Mouse (Mus musculus) hindbrain, embryonic 11.5 days (tissue): ENCODE measurements around the gene Slc31a2. TPM values are rescaled to one million over a fixed set of nuclear protein-coding genes. Genes with fewer than 3 reads are reported as not detected.

ENCODE experiments used
- ATAC-seq: fragments of 200-750 bp; cut with Nextera tagmentation; 2 replicates; pipeline ENCODE4 v1.8.0; 2017; ENCODE audit warnings: mild to moderate bottlenecking, moderate TSS enrichment, moderate library complexity; ENCODE audit not compliant: low FRiP score
- DNase-seq: peaks from one replicate; pipeline ENCODE4 v3.0.0-alpha.2; 2015; ENCODE audit warnings: low spot score
- H3K27ac ChIP-seq: fragments of 300-500 bp; sonication (generic); 2 replicates; pipeline ENCODE4 v1.5.1; 2014; ENCODE audit warnings: mild to moderate bottlenecking, low read depth, low read length
- H3K27me3 ChIP-seq: fragments of 300-500 bp; sonication (generic); 2 replicates; pipeline ENCODE4 v1.6.1; 2014; ENCODE audit warnings: mild to moderate bottlenecking, low read length, moderate library complexity, mixed read lengths; ENCODE audit not compliant: control insufficient read depth, insufficient read depth
- H3K36me3 ChIP-seq: fragments of 300-500 bp; sonication (generic); 2 replicates; pipeline ENCODE4 v1.6.1; 2014; ENCODE audit warnings: mild to moderate bottlenecking, low read length, moderate library complexity, mixed read lengths; ENCODE audit not compliant: control insufficient read depth, insufficient read depth
- H3K4me1 ChIP-seq: fragments of 300-500 bp; sonication (generic); replicated peaks from 2 replicates; pipeline ENCODE4 v1.6.1; 2014; ENCODE audit warnings: low read length, mixed read lengths; ENCODE audit not compliant: control insufficient read depth, insufficient read depth
- H3K4me2 ChIP-seq: fragments of 300-500 bp; sonication (generic); replicated peaks from 2 replicates; pipeline ENCODE4 v1.6.1; 2014; ENCODE audit warnings: mild to moderate bottlenecking, low read depth, low read length
- H3K4me3 ChIP-seq: fragments of 300-500 bp; sonication (generic); 2 replicates; pipeline ENCODE4 v1.5.1; 2014; ENCODE audit warnings: low read depth, low read length
- H3K9ac ChIP-seq: fragments of 300-500 bp; sonication (generic); 2 replicates; pipeline ENCODE4 v1.6.1; 2014; ENCODE audit warnings: low read depth, low read length
- H3K9me3 ChIP-seq: fragments of 300-500 bp; sonication (generic); 2 replicates; pipeline ENCODE4 v1.6.1; 2016; ENCODE audit warnings: low read length; ENCODE audit not compliant: control insufficient read depth
- WGBS: fragments of 180-500 bp; shearing (Covaris S2); extraction: QIAGEN DNeasy Blood & Tissue Kit; methylation state at CpG from one replicate; pipeline ENCODE4 v1.1.7; 2014; 5-methylcytosine and 5-hydroxymethylcytosine counted together
- polyA plus RNA-seq: library from polyadenylated mRNA; unstranded; fragments of >200 nt; fragmentation: Nextera tagmentation; extraction: Ambion mirVana; gene quantifications from 2 replicates; pipeline ENCODE4 v1.2.1, GENCODE M21; 2014

The Slc31a2 gene
- polyA plus RNA-seq, 1 experiment from 2014 or later = 13.3 TPM

DNA sequence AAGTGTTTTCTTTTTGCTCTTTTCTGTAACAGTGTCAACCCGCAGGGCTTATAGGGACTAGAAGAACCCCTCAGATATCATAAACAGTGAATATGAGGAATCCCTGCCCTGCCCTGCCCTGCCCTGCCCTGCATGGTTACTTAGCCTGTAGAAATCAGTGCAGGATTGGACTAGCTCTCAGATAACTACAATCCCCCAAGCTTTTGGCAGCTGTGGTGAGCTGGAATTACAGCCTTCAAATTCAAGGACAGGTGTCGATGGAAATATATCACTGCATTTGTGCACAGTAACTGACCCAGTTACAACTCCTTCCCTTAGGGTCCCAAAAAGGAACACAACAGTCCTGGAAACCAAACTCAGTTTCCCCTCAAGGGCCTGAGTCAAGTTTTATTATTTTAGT is 37.6 kb downstream of the Slc31a2 start:
- no peak overlapping the region for H3K4me3 ChIP-seq
- no peaks in the 10 kb centered on the region; the same call in 1 of the 2 replicates for H3K36me3 ChIP-seq
- H3K9ac ChIP-seq = no peak overlapping the region
- no peaks in the 10 kb centered on the region for H3K4me1 ChIP-seq
- H3K9me3 ChIP-seq = no peaks in the 10 kb centered on the region
- 100% methylated on average over 2 of the region's 2 CpGs for WGBS
- DNase-seq (no peak), ATAC-seq (no peak)
- no peak overlapping the region for H3K27ac ChIP-seq
- H3K27me3 ChIP-seq = no peaks in the 10 kb centered on the region
- no peak overlapping the region for H3K4me2 ChIP-seq

DNA sequence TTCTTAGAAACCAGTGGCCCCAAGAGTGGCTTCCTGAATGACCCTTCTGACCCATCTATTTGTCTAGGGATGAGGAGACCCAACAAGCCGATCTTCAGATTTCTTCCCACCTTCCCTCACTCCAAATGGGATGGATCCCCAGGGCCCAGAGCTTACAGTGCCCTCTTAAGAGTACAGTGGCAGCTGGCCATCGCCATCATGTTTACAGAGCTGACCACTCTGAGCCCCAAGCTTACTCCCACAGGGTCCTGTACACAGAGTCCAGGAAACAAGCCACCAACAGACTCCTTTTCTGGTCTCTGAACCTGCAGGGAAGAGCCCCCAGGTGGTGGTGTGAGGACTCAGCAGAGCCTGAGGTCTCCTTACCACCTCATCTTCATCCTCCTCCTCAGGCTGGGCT is 40.4 kb downstream of the Slc31a2 start:
- Histone ChIP-seq H3K36me3 (no peaks in the 10 kb centered on the region; the same call in 1 of the 2 replicates), H3K4me2 (no peak overlapping the region), H3K27ac (no peak overlapping the region), H3K4me3 (no peak overlapping the region), H3K27me3 (no peaks in the 10 kb centered on the region), H3K4me1 (no peaks in the 10 kb centered on the region), H3K9me3 (no peaks in the 10 kb centered on the region), H3K9ac (no peak overlapping the region)
- DNase-seq (no peak), ATAC-seq (no peak)
- 74% methylated on average over 2 of the region's 2 CpGs for WGBS

DNA sequence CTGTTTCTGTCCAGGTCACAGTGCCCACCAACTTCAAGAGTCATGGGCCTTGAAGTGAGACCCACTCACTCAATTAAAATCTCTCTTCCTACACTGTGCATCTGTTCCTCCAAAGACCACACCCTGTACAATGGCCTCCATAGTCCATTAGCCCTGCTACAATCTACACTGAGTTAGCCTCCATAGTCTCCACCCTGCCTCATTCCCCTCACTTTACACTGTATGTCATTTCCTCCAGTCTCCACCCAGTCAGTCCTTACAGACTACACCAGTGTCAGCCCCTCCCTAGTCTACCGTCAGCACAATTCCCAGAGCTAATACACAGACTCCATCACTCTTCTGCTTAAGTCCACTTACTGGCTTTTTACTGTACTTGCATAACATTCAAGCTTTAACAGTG is 40.9 kb downstream of the Slc31a2 start:
- Histone ChIP-seq H3K4me2 (no peak overlapping the region), H3K4me1 (no peaks in the 10 kb centered on the region), H3K27ac (no peak overlapping the region), H3K36me3 (no peaks in the 10 kb centered on the region; the same call in 1 of the 2 replicates), H3K27me3 (no peaks in the 10 kb centered on the region), H3K4me3 (no peak overlapping the region), H3K9ac (no peak overlapping the region), H3K9me3 (no peaks in the 10 kb centered on the region)
- 90% methylated on average over 1 of the region's 1 CpGs for WGBS
- ATAC-seq = no peak
- no peak for DNase-seq

DNA sequence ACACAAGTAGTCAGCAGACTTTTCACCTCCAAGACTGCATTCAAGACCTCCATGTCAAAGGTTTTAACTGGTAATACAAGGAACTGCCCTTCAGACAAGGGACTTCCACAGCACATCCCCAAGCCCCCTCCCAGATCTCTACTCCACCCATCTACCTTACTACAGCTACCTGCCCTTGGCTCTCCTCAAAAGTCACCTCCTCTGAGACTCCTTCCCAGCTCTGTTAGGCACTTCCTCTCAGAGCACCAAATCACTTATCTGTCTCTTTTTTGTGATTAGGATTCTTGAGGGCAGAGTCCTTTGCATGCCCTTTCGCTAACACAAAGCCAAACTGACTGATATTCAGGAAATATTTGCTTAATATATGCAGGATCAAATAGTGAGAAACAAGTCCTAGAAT is 43.9 kb downstream of the Slc31a2 start:
- Histone ChIP-seq H3K27me3 (no peaks in the 10 kb centered on the region), H3K9me3 (no peaks in the 10 kb centered on the region), H3K27ac (no peak overlapping the region), H3K9ac (no peak overlapping the region), H3K4me3 (no peak overlapping the region), H3K36me3 (no peaks in the 10 kb centered on the region; the same call in 1 of the 2 replicates), H3K4me1 (no peaks in the 10 kb centered on the region), H3K4me2 (no peak overlapping the region)
- WGBS = 95% methylated on average over 1 of the region's 1 CpGs
- ATAC-seq (no peak), DNase-seq (no peak)

DNA sequence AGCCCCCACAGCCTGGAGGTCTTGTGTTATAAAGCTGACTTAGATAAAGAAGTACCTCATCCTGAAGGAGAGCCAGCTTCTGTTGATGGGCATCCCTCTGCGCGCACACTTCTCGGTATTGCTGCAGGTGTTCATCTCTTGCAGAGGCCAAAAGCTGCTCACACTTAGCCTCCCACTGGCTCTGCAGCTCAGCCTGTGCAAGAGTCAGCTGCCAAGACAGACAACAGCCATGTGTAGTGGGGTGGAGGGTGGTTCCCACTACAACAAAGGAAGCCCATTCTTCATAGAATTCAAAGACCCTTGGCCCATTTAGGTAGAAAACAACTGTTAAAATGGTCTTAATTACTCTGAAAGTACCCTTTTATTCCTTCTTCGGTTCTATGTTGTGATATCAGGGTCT is 44.5 kb downstream of the Slc31a2 start:
- ATAC-seq = no peak
- WGBS = 85% methylated on average over 4 of the region's 4 CpGs
- H3K4me3 ChIP-seq = no peak overlapping the region

DNA sequence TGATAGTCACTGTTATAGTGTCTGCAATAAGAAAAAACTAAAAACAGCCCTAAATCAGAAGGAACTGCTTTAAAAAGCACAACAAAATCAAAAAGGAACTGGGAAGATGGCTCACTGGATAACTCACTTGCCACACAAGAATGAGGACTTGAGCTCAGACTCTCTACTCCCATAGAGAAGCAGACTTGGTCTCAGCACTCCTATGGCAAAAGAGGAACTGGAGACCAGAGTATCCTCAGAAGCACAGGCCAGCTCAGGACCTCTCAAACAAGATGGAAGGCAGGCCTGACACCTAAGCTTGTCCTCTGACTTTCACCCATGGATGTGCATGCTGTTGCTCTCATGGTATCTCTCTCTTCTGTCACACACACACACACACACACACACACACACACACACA is 46.0 kb downstream of the Slc31a2 start:
- ATAC-seq (no peak), DNase-seq (no peak)

More for the DNA sequence above, 44.5 kb downstream of the Slc31a2 start:
- Histone ChIP-seq H3K27me3 (no peaks in the 10 kb centered on the region), H3K27ac (no peak overlapping the region), H3K9ac (no peak overlapping the region), H3K4me1 (no peaks in the 10 kb centered on the region), H3K36me3 (no peaks in the 10 kb centered on the region; the same call in 1 of the 2 replicates), H3K9me3 (no peaks in the 10 kb centered on the region), H3K4me2 (no peak overlapping the region)
- no peak for DNase-seq

DNA sequence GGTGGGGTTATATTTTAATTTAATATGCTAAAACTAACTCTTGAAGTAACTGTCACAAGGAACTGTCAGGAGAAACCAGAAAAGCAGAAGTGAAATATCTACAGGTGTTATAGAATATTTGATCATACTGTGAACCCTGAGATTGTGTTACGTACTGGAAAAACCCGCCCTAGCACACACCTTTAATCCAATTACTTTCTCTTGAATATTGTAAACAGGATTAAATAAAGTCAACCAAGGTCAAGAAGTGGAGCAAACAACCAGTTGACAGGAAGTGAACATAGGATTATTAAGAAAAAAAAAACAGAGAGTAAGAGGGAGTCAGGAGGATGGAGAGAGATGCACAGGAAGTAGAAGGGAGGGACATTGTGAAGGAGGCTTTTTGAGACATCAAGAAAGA is 50.5 kb downstream of the Slc31a2 start:
- WGBS = 97% methylated on average over 2 of the region's 2 CpGs
- H3K4me2 ChIP-seq = no peak overlapping the region
- H3K36me3 ChIP-seq = peaks cover 3% of the 10 kb centered on the region; the same call in 1 of the 2 replicates
- H3K9me3 ChIP-seq = no peaks in the 10 kb centered on the region
- no peak overlapping the region for H3K27ac ChIP-seq
- ATAC-seq = no peak
- no peak overlapping the region for H3K4me3 ChIP-seq
- no peaks in the 10 kb centered on the region for H3K4me1 ChIP-seq
- H3K27me3 ChIP-seq = no peaks in the 10 kb centered on the region
- no peak for DNase-seq
- no peak overlapping the region for H3K9ac ChIP-seq

More for the DNA sequence above, 46.0 kb downstream of the Slc31a2 start:
- no peaks in the 10 kb centered on the region for H3K27me3 ChIP-seq
- no peak overlapping the region for H3K4me2 ChIP-seq
- no peak overlapping the region for H3K27ac ChIP-seq
- H3K4me1 ChIP-seq = no peaks in the 10 kb centered on the region
- no peaks in the 10 kb centered on the region for H3K9me3 ChIP-seq
- no peak overlapping the region for H3K4me3 ChIP-seq
- no peak overlapping the region for H3K9ac ChIP-seq
- peaks cover 3% of the 10 kb centered on the region; the same call in 1 of the 2 replicates for H3K36me3 ChIP-seq

DNA sequence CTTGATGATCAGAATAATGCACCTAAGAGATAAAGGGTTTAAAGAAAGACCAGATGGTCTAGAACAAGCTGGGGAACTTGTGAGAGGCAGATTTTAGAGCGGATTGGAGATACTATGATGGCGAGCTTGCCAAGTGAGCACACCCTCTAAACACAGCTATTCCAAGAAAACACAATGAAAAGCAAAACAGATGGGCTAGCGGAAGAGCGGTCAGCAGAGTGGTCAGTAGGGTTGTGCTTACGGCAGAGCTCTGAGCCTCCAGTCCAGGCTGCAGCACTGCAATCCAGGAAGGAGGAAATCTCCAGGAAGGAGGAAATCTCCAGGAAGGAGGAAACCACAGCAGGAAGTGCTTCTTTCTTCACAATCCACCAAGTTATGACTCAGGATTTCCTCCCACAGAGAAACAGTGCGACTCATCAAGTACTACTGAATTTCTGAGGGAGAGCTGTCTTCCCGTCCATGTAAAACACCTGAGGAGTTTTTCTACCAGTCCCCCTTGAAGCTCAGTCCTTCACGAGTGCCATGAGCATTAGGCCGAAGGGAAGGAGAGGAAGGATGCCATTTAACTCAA is 51.4 kb downstream of the Slc31a2 start:
- H3K27me3 ChIP-seq = no peaks in the 10 kb centered on the region
- H3K4me1 ChIP-seq = no peaks in the 10 kb centered on the region
- ATAC-seq = no peak
- H3K4me3 ChIP-seq = no peak overlapping the region
- DNase-seq = no peak
- H3K9me3 ChIP-seq = no peaks in the 10 kb centered on the region
- H3K27ac ChIP-seq = no peak overlapping the region
- H3K4me2 ChIP-seq = no peak overlapping the region
- peaks cover 3% of the 10 kb centered on the region; the same call in 1 of the 2 replicates for H3K36me3 ChIP-seq
- WGBS = 88% methylated on average over 9 of the region's 9 CpGs
- H3K9ac ChIP-seq = no peak overlapping the region

DNA sequence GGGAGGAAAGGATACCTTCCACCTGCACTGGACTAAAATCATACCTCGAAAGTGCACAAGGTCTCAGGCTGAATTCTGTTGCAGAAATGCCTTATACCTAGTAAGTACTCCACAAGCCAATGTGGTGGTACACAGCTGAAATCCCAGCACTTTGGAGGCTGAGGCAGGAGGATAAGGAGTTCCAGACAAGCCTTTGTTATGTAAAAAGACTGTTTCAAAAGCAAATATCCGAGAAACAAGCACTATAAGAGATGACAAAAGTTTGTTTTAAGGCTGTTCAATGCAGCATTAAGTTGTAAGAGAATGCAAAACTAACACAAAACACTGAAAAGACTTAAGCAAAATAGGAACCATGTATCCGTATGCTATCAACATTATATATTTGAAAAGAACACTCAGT is 52.2 kb downstream of the Slc31a2 start:
- no peak for DNase-seq
- H3K36me3 ChIP-seq = peaks cover 3% of the 10 kb centered on the region; the same call in 1 of the 2 replicates
- 86% methylated on average over 3 of the region's 3 CpGs for WGBS

More for the DNA sequence above, 52.2 kb downstream of the Slc31a2 start:
- Histone ChIP-seq H3K4me2 (no peak overlapping the region), H3K9ac (no peak overlapping the region), H3K27ac (no peak overlapping the region), H3K9me3 (no peaks in the 10 kb centered on the region), H3K27me3 (no peaks in the 10 kb centered on the region), H3K4me1 (no peaks in the 10 kb centered on the region), H3K4me3 (no peak overlapping the region)
- no peak for ATAC-seq
